Mouse (Mus musculus): ENCODE measurements around the gene Myl6.

GRCm38 (mm10) chr10:128509831-128510230, 15.9 kb upstream of the Myl6 start:
- TF ChIP-seq CTCF (IDR thresholded peaks at IDR 0.05; ENCODE audit: extremely low read depth, insufficient read depth, insufficient read length, insufficient replicate concordance), result no peak
- no peak for TF ChIP-seq POLR2A (IDR thresholded peaks at IDR 0.05; ENCODE audit: low read depth, low read length)
